Mouse (Mus musculus) retina, adult 2 months (tissue): ENCODE data around the gene Col4a3bp.

ENCODE experiments used
- DNase-seq: peaks from one replicate; pipeline ENCODE4 v3.0.0-alpha.2; 2012; ENCODE audit warnings: low read depth, low spot score

The Col4a3bp gene

DNA sequence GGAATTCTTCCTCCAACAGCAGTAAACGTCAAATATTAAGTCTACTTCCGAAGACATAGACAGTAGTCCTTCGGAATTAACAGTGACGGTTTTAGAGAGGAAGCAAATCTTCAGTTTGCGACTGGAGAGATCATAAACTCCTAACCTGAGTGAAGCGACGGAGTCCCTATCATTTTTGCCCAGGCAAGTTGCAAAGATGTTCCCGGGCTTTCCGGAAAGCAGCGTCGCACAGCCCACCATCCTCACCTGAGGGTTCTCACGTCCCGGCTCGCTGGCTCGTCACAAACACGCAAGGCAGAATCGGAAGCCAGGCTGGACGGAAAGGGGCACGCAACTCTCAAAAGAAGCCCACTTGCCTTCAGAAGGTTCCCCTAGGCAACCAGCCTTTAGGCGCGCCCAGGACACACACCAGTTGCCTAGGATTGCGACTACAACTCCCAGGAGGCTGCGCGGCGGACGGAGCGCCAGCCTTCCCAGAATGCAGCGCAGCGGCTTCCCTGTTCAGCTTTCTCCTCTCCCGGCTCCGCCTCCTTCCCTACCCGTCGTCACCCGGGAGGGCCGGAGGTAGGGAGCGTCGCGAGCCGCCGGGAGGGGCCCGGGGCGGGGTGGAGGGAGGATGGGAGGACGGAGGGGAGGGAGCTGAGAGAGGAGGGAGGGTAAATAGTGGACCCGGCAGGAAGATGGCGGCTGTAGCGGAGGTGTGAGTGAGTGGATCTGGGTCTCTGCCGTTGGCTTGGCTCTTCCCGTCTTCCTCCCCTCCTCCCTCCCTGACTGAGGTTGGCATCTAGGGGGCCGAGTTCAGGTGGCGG, at the start of gene Col4a3bp, which contains the start of gene Polk:
TSS of gene Col4a3bp (plus strand) at position 538 of the 809 bp plus-strand sequence.
TSS of gene Polk (minus strand) at position 499 of the 809 bp plus-strand sequence.
- peak; percentile 93 for DNase-seq

DNA sequence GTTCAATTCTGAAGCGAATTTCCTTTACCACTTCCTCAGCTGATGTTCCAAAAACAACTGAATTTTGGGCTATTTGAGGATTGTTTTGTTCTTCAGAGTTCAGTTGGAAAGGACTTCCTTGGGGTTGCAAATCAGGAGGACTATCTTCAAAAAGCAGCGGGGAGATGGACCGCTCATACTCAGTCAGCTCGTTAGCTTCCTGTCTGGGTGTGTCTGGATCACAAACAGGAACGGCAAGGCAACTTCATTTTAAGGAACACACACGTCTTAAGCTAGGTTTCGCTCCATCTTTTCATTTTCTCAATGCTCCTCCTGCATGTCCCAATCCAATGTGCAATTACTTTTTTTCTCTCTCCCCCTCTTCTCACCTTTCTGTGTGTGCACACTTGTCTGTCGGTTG, 45.8 kb upstream of the Col4a3bp start:
- DNase-seq = no peak

DNA sequence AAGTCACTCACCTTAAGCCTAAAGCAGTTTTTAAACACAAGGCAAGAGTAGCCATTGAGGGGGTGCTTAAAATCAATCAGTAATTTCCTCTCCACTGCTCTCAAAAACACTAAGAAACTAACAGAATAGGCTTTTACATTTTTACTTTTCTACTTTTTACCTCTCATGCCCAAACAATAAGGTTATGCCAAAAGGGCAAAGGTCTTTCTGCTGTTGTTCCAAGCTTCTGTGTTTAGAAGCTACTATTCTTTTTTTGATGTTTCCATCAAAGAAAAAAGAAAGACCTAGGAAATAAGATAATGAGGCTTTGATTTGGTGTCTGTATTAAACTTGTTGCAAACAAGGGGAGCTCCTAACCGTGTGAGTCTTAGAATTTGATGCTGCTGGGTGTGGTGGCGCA, 42.5 kb upstream of the Col4a3bp start:
- no peak for DNase-seq

DNA sequence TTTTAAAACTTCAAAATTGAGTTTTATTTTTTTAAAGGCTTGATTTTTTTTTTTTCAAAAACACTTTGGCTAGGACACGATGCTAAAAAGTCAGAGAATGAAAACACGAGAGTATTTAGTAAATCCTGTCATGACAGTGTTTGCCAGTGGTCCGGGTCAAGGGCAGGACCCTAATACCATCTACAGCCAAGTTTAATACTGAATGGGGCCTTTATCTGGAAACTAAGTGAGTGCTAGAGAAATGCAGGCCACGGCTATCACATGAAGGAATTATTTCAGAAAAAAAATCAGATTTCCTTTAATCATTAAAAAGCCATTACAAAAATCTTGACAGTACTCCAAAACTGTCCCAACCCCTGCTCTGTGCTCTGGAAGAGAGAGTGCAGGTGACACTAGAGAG, 36.8 kb upstream of the Col4a3bp start:
- no peak for DNase-seq

- no peak for DNase-seq
These were observed 36.1 kb upstream of the Col4a3bp start for GRCm38 (mm10) chr13:96506313-96506712.

DNA sequence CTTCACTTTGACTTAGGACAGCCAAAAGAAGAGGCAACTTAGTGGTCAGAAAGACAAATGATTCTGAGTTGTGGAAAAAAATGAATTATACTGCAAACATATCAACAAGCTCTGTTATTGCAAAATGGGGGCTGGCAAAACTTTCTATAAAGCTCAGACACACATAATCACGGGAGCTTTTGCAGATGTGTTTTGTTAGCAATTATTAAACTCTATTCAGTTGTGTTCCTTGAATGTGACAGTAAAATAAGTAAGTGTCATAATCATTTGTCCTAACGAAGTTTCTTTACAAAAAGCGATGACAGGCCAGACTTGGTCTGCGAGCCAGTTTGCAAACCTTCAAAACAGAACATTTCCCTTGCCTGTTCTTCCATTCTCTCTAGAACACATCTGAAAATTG, 34.9 kb upstream of the Col4a3bp start:
- no peak for DNase-seq

DNA sequence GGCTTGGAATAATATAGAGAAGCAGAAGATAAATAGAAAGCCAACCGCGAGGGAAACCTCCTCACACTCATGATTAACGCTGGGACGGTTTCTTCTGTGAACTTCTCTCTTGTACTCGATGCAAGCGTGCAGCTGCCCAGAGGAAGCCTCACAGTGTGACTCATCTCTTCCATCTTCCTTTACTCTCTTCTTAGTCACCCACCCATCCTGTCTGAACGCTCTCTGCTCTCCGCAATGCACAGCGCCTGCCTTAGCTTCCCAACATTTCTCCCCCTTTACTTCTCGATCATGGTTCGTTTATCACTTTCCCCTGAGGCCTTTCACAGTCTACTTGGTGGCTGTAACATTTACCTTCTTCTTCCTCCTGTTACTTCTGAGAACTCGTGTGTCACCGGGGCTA, 31.8 kb upstream of the Col4a3bp start:
- DNase-seq = no peak

DNA sequence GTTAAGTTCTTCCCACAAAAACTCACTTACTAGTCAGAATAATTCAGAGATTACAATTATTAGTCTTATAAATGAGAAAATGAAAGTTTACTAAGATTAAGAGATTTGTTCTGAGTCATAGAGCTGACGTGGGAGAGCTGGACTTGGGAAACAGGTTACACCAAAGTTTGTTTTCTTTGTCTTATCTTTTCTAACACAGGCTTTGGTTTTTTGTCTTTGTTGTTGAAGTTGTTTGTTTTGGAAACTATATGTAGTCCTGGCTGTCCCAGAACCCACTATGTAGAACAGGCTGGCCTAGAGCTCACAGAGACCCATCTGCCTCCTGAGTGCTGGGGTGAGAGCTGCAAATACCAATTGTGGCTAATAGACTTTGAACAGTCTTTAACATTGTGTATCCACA, 31.2 kb upstream of the Col4a3bp start:
- no peak for DNase-seq

DNA sequence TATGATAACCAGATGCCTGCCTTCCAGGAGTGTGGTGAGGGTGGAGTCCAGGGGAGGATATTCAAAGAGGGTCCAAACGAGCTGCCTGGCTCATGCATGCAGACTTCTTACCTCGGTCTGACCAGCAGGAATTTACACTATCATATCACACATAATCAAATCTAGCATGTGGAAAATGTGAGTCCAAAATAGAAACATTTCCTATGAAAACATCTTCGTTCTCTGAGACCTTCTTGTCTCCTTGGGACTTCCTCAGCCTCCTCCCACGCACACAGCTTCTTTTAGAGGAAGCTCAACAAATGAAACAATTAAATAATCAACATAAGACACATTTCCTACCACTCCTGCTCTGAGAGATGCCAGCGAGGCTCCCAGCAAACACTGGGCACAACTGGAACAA, 30.5 kb upstream of the Col4a3bp start:
- DNase-seq = no peak

DNA sequence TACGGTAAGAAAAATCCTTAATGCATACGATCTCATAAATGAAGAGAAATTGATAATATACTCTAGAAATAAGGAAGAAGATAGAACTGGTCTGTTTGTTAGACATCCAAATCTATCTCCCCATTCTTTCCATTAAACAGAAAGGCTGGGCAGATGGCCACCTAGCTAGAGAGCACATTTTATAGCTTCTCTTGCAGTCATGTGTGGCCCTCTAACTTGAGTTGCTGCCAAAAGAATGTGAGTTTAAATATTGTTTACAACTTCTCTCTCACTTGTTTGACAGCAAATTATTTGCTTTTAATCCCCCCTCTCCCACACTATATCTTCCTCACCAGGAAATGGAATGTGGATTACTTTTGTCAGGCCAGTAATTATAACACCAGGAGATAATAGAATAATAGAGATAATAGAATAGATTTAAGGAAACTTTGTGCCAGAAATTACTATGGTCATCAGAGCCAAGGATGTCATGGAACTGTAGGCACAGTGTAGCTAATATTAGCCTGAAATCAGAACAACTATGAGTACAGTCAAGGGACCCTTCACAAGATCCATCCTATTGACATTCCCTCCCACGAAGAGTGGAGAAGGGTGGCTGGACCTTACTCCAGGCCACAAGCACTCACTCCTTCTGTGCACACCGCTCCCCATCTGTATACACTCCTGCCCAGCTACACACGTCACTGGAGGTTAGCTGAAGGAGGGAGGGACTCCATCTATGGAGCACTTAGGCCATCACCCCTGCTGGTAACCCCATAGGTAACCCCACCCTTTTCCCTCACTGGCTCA, 28.1 kb upstream of the Col4a3bp start:
- no peak for DNase-seq

- DNase-seq = no peak
These were observed 26.2 kb upstream of the Col4a3bp start for GRCm38 (mm10) chr13:96516249-96516648.

DNA sequence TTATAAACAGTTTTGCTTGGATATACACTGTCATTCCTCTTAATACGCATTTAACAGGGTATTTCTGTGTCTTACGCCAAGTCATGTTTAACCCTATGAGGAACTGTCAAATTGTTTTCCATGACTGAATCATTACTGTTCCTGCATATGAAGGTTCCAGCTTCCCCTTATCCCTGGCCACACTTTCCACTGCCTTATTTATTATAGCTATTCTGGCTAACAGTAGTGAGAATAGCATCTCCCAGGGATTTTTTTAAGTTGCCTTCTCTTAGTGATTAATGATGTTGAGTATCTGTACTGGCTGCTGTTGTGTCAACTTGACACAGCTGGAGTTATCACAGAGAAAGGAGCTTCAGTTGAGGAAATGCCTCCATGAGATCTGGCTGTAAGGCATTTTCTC, 25.1 kb upstream of the Col4a3bp start:
- no peak for DNase-seq

DNA sequence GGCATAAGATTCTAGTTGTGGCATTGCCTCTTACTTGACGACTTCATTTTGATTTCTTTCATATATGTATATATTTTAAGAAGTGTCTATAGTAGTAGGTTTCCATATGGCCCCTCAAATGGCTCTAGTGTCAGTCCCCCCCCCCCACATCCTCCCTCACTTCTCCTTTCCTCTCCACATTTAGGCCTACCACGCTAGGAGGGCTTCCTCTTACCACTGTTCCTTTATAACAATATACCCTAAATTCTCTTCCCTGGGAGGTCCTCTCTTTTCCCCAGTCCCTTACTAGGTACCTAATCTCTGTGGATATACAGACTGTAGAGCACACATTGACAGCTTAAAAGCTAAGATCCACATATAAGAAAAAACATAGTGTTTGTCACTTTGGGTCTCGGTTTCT, 21.1 kb upstream of the Col4a3bp start:
- no peak for DNase-seq

- DNase-seq = no peak
These were observed 15.4 kb upstream of the Col4a3bp start for GRCm38 (mm10) chr13:96527022-96527421.

DNA sequence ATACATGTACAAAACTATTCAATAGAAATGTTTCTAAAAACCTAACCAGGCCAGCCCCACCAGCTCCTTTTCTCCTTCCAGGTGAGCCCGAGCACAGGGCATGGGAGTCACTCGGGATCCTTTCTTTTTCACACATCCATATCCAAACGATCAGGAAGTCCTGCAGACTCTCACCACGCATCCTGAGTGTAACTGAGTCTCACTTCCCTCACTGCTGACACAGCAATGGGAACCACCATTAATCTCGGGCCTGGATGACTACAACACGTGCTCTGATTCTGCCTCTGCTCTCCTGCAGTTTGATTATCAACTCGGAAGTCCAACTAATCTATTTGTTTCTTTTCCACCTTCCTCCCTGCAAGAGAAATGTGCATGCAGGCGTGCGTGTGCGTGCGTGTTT, 14.6 kb upstream of the Col4a3bp start:
- DNase-seq = no peak

DNA sequence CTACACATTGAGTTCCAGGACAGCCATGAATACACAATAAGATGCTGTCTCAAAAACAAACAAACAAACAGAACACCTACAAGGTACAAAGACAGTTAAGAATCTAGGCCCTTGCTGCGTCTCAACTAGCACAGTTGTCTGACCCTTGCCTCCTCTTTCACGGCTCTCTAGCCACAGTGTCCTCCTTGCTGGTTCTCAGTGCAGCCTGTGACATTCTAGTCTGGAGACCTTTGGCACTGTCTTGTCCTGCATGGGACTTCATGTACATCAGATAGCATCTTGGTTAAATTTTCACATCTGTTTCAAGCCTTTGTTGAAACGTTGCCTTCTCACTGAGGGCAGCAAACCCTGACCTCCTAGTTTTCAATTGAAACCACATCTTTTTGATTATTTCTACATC, 13.6 kb upstream of the Col4a3bp start:
- DNase-seq = no peak

- DNase-seq = no peak
These were observed 12.9 kb upstream of the Col4a3bp start for GRCm38 (mm10) chr13:96529542-96529941.

DNA sequence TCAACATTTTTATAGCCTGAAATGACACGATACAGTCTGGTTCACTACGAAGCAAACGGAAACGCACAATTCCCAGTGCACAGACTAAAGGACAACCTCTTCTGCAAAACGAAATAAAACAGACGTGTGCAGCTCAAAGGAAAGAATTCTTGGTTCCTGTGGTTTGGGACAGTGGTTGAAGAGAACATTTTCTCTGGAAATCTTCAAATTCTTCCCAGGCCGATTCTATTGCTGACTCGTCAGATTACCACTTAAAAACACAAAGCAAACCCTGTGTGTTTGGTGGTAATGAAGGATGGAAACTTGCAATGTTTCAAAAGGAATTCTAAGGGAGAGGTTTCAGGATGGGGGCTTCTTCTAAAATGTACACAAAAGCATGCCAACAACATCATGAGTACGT, 12.4 kb upstream of the Col4a3bp start:
- no peak for DNase-seq

DNA sequence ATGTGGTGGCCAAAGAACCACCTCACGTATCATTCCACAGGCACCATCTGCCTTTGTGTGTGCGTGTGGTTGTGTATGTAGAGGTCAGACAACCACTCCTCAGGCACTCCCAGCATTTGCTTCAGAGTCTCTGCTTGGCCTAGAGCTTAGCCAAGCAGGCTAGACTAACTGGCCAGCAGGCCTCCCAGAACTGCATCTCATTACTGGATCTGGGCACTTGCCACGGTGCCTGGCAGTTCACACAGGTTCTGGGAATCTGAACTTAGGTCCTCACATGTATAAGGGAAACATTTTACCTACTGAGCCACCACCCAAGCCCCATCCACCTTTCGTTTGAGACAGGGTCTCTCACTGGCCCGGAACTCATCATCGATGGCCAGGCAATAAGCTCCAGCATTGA, 10.2 kb upstream of the Col4a3bp start:
- no peak for DNase-seq

DNA sequence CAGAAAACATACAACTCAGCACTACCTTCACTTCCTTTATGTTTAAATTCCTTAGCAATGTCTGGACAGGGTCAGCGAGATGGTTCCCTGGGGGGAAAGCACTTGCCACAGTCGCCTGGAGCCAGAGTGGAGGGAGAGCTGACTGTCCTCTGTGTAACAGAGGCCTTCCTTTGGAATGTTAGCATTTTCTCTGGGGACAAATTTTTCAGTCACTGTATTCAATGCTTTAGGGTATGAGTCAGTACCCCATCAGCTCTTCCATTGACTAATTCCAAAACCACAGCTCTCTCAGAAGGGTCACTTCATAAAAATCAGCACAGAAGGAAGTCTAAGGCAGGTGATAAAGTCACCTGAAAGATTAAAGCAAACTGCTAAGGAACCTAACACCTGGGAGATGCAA, 8.7 kb upstream of the Col4a3bp start:
- no peak for DNase-seq

DNA sequence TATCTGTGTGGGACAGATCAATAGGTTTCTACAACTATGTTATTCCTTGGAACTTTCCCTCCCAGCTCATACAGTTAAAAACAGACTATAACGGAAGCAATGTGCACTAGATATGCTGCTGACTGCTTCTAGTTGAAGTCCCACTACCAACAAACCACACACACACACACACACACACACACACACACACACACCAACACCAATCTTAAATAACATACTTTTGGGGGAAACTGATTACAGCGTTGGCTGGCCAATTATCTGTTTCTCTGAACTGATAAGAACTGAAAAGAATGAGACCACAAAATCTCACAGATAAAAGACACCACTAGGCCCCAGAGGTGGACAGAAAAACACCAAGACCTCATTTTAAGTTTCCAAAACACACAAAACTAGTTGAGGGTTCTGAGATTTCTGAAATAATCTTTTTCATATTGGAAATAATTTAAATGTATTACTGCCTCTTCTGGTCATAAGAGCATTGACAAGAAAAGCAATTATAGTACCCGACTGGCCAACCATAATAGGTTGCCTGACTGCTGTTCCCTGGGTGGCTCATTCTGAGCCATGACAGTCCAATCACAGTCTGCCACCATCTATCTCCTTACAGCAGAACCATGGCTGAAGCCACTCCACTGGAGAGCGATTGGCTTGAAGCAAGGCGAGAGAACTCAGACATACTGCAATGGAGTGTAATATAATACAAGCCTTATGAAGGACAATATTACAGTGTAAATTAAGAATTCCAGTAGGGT, 5.4 kb upstream of the Col4a3bp start:
- DNase-seq = no peak

DNA sequence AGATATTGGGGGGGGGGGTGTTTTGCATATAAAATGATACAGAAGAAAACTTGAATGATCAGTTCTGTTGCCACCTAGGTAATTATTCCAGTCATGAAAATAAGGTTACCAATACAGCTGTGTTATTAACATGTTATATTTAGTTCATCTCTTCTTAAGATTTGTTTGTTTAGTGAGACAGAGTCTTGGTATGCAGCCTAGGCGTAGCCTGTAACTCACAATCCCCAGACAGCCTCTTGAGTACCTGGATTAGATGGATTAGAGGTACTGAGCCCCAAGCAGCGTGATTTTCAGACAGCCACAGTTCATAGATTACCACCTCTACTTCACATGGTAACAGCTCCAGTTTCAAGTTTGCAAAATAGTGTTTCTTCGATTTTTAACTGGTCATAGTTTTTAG, 4.3 kb upstream of the Col4a3bp start:
- DNase-seq = peak; percentile 26
